Mouse (Mus musculus) urinary bladder, adult 2 months (tissue): Measurements from ENCODE around the gene Pla2g15. TPM values are rescaled to one million over a fixed set of nuclear protein-coding genes. Genes with fewer than 3 reads are reported as not detected.

ENCODE experiments used
- polyA plus RNA-seq: library from polyadenylated mRNA; depleted of rRNA; stranded (reverse); fragments of >200 nt; gene quantifications from 2 replicates; pipeline ENCODE4 v1.2.3, GENCODE M21; 2012; rRNA removed

Gene Pla2g15
- polyA plus RNA-seq, 1 experiment = 13.5 TPM

Other genes starting within 250 kb of the Pla2g15 start
- gene Pskh1, start 250.0 kb upstream of the Pla2g15 start, polyA plus RNA-seq = 30.0 and 32.6 TPM in 2 replicates
- 1.4 and 1.8 TPM in 2 replicates for gene Ctrl, start 216.5 kb upstream of the Pla2g15 start, polyA plus RNA-seq
- gene Psmb10, start 212.0 kb upstream of the Pla2g15 start, polyA plus RNA-seq = 82.8 and 98.7 TPM in 2 replicates
- 3.7 and 5.2 TPM in 2 replicates for gene Lcat, start 207.0 kb upstream of the Pla2g15 start, polyA plus RNA-seq
- gene Slc12a4, start 184.3 kb upstream of the Pla2g15 start, polyA plus RNA-seq = 64.3 and 69.6 TPM in 2 replicates
- 0.12 and 0.17 TPM in 2 replicates for gene Dpep3, start 171.0 kb upstream of the Pla2g15 start, polyA plus RNA-seq
- 16.6 and 19.3 TPM in 2 replicates for gene Dus2, start 159.1 kb upstream of the Pla2g15 start, polyA plus RNA-seq
- 0.06 and 0.07 TPM in 2 replicates for gene Dpep2nb, start 144.4 kb upstream of the Pla2g15 start, polyA plus RNA-seq
- 10.5 and 11.8 TPM in 2 replicates for gene Ddx28, start 138.5 kb upstream of the Pla2g15 start, polyA plus RNA-seq
- gene Nfatc3, start 91.6 kb upstream of the Pla2g15 start, polyA plus RNA-seq = 15.4 and 19.9 TPM in 2 replicates
- 57.5 and 70.1 TPM in 2 replicates for gene Esrp2, start 13.4 kb upstream of the Pla2g15 start, polyA plus RNA-seq
- gene Slc7a6, start 18.5 kb downstream of the Pla2g15 start, polyA plus RNA-seq = 36.0 and 45.0 TPM in 2 replicates
- 25.8 and 26.3 TPM in 2 replicates for gene Slc7a6os, start 60.5 kb downstream of the Pla2g15 start, polyA plus RNA-seq
- gene Prmt7, start 60.5 kb downstream of the Pla2g15 start, polyA plus RNA-seq = 16.6 and 19.1 TPM in 2 replicates
- gene Smpd3, start 187.6 kb downstream of the Pla2g15 start, polyA plus RNA-seq = 1.1 and 1.2 TPM in 2 replicates